8 mouse cellular contexts compared by ENCODE assay signal in genomic region chr11:24074634-24075104, GRCm38 (mm10). TPM values are rescaled to one million over a fixed set of nuclear protein-coding genes. Genes with fewer than 3 reads are reported as not detected.
DNase-seq lines count a peak whose midpoint lies in the region; ATAC-seq and TF ChIP-seq lines count a peak whose summit lies in the region.

Gene A830031A19Rik, minus strand, starts transcription at chr11:24075054.

- peaks cover 4% of the 10 kb centered on the region; the same call in 1 of the 2 replicates for H3K27me3 ChIP-seq in spleen, adult 2 months (ENCODE audit: control insufficient read depth, insufficient read depth, low read length)
- no peaks in the 10 kb centered on the region; the same call in 1 of the 2 replicates for H3K27me3 ChIP-seq in intestine, embryonic 16.5 days (replicated peaks; ENCODE audit: control insufficient read depth, insufficient read depth, low read length)
- H3K27me3 ChIP-seq in neural tube, embryonic 13.5 days: no peaks in the 10 kb centered on the region

- peak within 1 kb of the TSS; percentile 73 for H3K4me3 ChIP-seq in gastrocnemius, adult 2 months
- H3K4me3 ChIP-seq in spleen, adult 2 months (ENCODE audit: extremely low read depth, insufficient read depth, insufficient read length): peak within 1 kb of the TSS; percentile 70
- peak within 1 kb of the TSS; percentile 70 for H3K4me3 ChIP-seq in intestine, embryonic 16.5 days (ENCODE audit: low read length)
- peak within 1 kb of the TSS; percentile 81 for H3K4me3 ChIP-seq in neural tube, embryonic 13.5 days

- intact Hi-C loops in gastrocnemius, adult 2 months (cut with DNase I): no loop called here
- intact Hi-C loops in gastrocnemius, postnatal 14 days (cut with DNase I; ENCODE audit: low total_unique reads): no loop called here

- 2% methylated on average over 11 of the region's 11 CpGs for WGBS in spleen, adult 2 months
- under 1% methylated on average over 11 of the region's 11 CpGs for WGBS in intestine, embryonic 16.5 days
- WGBS in neural tube, embryonic 13.5 days: under 1% methylated on average over 11 of the region's 11 CpGs

- peak within 1 kb of the TSS; percentile 99 for H3K4me2 ChIP-seq in intestine, embryonic 16.5 days (ENCODE audit: low read depth, low read length)
- peak within 1 kb of the TSS; percentile 78 for H3K4me2 ChIP-seq in neural tube, embryonic 13.5 days

- no peak within 1 kb of the TSS for H3K27ac ChIP-seq in gastrocnemius, adult 2 months
- H3K27ac ChIP-seq in spleen, adult 2 months (ENCODE audit: insufficient read depth, low read length): peak within 1 kb of the TSS; percentile 94
- H3K27ac ChIP-seq in intestine, embryonic 16.5 days (ENCODE audit: low read length): no peak within 1 kb of the TSS
- peak within 1 kb of the TSS; percentile 99 for H3K27ac ChIP-seq in neural tube, embryonic 13.5 days (replicated peaks)

- no peak for DNase-seq in gastrocnemius, adult 2 months
- no peak for DNase-seq in gastrocnemius, postnatal 14 days
- DNase-seq in spleen, adult 2 months (ENCODE audit: low read depth in 1 of 2, low spot score in 2 of 2): no peak
- no peak for DNase-seq in spleen, postnatal 14 days (ENCODE audit: low spot score in 2 of 2)
- no peak for DNase-seq in ovary, adult 18-20 months (ENCODE audit: low spot score)

- ATAC-seq in intestine, embryonic 16.5 days: no peak
- no peak for ATAC-seq in neural tube, embryonic 13.5 days (ENCODE audit: low read depth)
- ATAC-seq in cerebellum, adult (ENCODE audit: insufficient number of reproducible peaks, low FRiP score, low TSS enrichment): no peak

- H3K4me1 ChIP-seq in spleen, adult 2 months (ENCODE audit: control insufficient read depth, insufficient read depth, insufficient read length): no peaks in the 10 kb centered on the region
- H3K4me1 ChIP-seq in intestine, embryonic 16.5 days (ENCODE audit: control insufficient read depth, insufficient read depth, low read length): peaks cover 13% of the 10 kb centered on the region
- peaks cover 25% of the 10 kb centered on the region for H3K4me1 ChIP-seq in neural tube, embryonic 13.5 days (replicated peaks)

- TF ChIP-seq POLR2A in spleen, adult 2 months (IDR thresholded peaks at IDR 0.05; ENCODE audit: low read depth, low read length): no peak

- TF ChIP-seq CTCF in gastrocnemius, adult 2 months (IDR thresholded peaks at IDR 0.05): no peak
- TF ChIP-seq CTCF in spleen, adult 2 months (IDR thresholded peaks at IDR 0.05; ENCODE audit: extremely low read depth, insufficient read depth, insufficient read length, insufficient replicate concordance): no peak

- H3K9ac ChIP-seq in intestine, embryonic 16.5 days (ENCODE audit: low read depth, low read length): peak within 1 kb of the TSS; percentile 82
- H3K9ac ChIP-seq in neural tube, embryonic 13.5 days: peak within 1 kb of the TSS; percentile 98

- no peaks in the 10 kb centered on the region for H3K9me3 ChIP-seq in intestine, embryonic 16.5 days (ENCODE audit: control insufficient read depth, low read length)
- no peaks in the 10 kb centered on the region for H3K9me3 ChIP-seq in neural tube, embryonic 13.5 days

- H3K36me3 ChIP-seq in spleen, adult 2 months (ENCODE audit: control insufficient read depth, insufficient read depth, low read length): 0 out of 2 replicates have a peak, but pooled peaks cover 2% of the 10 kb centered on the region
- H3K36me3 ChIP-seq in intestine, embryonic 16.5 days (ENCODE audit: control insufficient read depth, insufficient read depth, low read length): no peaks in the 10 kb centered on the region
- no peaks in the 10 kb centered on the region for H3K36me3 ChIP-seq in neural tube, embryonic 13.5 days

RNA-seq across cellular contexts. Expression of gene A830031A19Rik, which starts in this region (rescaled TPM):
- not detected for total RNA-seq in gastrocnemius, adult 2 months (2021)
- total RNA-seq in gastrocnemius, postnatal 14 days (2021): not detected
- not detected in 2 replicates for polyA plus RNA-seq in spleen, adult 2 months (2012; rRNA removed)
- polyA plus RNA-seq in intestine, embryonic 16.5 days (2015; fragmentation: Nextera tagmentation; extraction: Ambion mirVana): not detected in 2 replicates
- polyA plus RNA-seq in neural tube, embryonic 13.5 days (2015; fragmentation: Nextera tagmentation; extraction: Ambion mirVana): not detected in 2 replicates

Comparison
In these comparisons a context has a peak if more than half of its experiments do, and no peak if none do; other contexts are left out.
1. H3K27ac ChIP-seq: peak in spleen, adult 2 months (single experiment) and neural tube, embryonic 13.5 days (single experiment); none in gastrocnemius, adult 2 months (single experiment) and intestine, embryonic 16.5 days (single experiment).
2. Peak in every context shown above with its lines, with median percentiles within 50 percentile points of each other: H3K4me3 ChIP-seq.